Mouse (Mus musculus) 3T3-L1 (cell line): ENCODE results near the gene Trim54.

Source experiments
- DNase-seq: peaks from one replicate; pipeline ENCODE4 v3.0.0-alpha.2; 2015; ENCODE audit warnings: low read depth, low spot score

Gene Trim54

GRCm38 (mm10) chr5:31181183-31181770 is 64.8 kb downstream of the Trim54 start:
- no peak for DNase-seq

GRCm38 (mm10) chr5:31183678-31184077 is 67.2 kb downstream of the Trim54 start:
- DNase-seq, result no peak
